Mouse (Mus musculus) left cerebral cortex, postnatal 10 days (tissue): ENCODE data around the gene P3h1. TPM values are rescaled to one million over a fixed set of nuclear protein-coding genes. Genes with fewer than 3 reads are reported as not detected.

Experiments
- DNase-seq, 2 experiments: peaks; one replicate each; pipeline ENCODE4 v3.0.0; 2021 to 2022; ENCODE audit warnings: low spot score in 2 of 2, mixed read lengths in 1 of 2; ENCODE audit errors: extremely low spot score in 1 of 2
- intact Hi-C: fragments of 180-260 bp; cut with DNase I; formaldehyde crosslinking; loops from one replicate; pipeline ENCODE4 v1.15.1; 2025
- total RNA-seq, 2 experiments: library from RNA; stranded (reverse); gene quantifications; 2 replicates each; pipeline ENCODE4 v1.2.3; 2021

P3h1 gene
- 1 to 10 TPM; 8.5 to 8.6 TPM for total RNA-seq

- peak; percentile 98 to 99 for DNase-seq
- intact Hi-C loops = no loop called here
Measured at GRCm38 (mm10) chr4:119232410-119233255, at the start of gene P3h1, which contains the start of gene AU022252. P3h1 (plus strand) TSS chr4:119232915. AU022252 (minus strand) TSS chr4:119232712.

DNA sequence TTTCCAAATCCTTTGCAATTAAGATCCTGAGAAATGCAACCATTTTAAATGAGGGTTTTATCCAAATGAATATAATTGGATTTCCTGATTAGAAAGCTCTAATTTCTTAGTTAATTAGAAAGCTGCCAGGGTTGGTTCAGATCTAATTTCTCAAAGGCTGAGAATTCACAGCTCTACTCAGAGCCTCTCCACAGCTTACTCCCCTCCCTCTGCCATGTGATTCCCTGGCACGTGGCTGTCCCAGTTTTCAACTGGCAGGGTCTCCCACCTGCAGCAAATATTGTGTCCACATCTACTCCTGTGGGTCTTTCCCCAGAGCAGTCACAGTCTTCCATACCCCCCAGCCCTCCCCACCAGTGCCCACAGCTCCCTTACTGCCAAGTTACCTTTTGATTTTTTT is 49.2 kb upstream of the P3h1 start:
- intact Hi-C loops = no loop called here

GRCm38 (mm10) chr4:119185771-119186170 is 46.9 kb upstream of the P3h1 start:
- intact Hi-C loops = no loop called here
- DNase-seq = no peak

More for the DNA sequence above, 49.2 kb upstream of the P3h1 start:
- no peak for DNase-seq

DNA sequence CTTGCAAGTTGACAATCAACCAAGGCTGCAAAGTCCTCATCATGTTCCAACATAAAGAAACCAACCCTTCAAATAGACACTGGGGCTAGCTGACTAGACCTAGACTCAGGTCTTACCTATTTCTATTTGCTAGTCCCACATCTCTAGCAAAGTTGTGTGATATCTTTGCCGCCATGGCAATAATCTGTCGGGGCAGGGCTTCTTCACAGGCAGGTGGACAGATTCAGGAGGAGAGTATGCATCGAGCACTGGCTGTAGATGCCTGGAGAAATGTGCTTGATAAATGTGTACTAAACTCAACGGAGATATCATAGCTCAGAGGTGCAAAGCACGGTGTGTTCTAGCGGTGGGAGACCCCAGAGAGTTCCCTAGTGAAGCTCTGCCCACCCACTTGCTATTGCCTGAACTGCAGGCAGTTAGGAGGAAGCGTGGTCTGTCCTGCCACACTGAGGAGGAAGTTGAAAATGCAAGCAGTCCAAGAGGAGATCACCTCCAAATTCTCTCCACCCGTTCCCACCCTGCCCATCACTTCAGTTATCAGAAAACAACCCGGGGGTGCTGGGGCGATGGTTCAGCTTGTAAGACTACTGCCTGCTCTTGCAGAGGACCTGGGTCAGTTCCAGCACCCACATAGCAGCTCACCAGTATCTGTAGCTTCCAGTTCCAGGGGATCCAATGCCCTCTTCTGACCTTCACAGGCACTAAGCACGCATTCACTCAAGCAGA is 44.5 kb upstream of the P3h1 start:
- intact Hi-C loops = no loop called here
- DNase-seq = no peak

- no peak for DNase-seq
- intact Hi-C loops = no loop called here
Measured at GRCm38 (mm10) chr4:119189392-119189791, 43.3 kb upstream of the P3h1 start.

DNA sequence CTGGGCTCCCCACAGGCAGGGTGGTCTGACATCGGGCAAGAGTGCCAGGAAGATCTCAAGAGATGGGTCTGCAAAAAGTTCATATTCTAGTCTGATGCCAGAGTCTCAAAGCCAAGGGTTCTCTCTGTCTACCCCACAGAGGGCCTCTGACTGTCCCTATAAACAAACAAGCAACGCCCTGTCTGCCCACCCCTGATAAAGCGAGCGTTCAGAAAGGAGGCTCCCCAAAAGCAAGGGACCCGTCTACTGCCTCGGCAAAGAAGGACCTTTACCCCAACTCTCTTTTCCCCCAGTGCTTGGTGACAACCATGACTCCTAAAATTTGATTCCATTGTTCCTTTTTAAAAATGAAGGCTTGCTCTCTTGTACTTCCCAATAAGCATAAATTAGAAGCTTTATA is 42.9 kb upstream of the P3h1 start, which contains the start of gene Ermap:
TSS of gene Ermap (minus strand) at position 148 of the 400 bp plus-strand sequence.
- intact Hi-C loops = no loop called here
- DNase-seq = no peak

- DNase-seq = no peak
- intact Hi-C loops = no loop called here
Measured at GRCm38 (mm10) chr4:119190618-119191017, 42.1 kb upstream of the P3h1 start.

- intact Hi-C loops = no loop called here
- DNase-seq = no peak
Measured at GRCm38 (mm10) chr4:119191273-119191672, 41.4 kb upstream of the P3h1 start.

DNA sequence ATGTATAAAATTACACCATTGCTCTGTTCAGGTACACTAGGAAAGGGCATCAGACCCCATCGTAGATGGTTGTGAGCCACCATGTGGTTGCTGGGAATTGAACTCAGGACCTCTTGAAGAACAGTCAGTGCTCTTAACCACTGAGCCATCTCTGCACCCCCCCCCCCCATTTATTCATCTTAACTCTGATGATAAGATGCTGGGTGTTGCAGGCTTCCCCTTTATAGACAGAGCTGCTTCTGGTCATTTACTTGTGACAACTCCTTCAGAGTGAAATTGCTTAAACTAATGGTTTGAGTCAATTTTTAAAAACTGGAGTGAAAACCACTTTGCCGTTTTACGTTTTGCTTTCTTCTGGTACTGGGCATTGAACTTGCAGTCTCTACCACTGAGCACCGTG is 40.0 kb upstream of the P3h1 start:
- DNase-seq = no peak
- intact Hi-C loops = no loop called here

DNA sequence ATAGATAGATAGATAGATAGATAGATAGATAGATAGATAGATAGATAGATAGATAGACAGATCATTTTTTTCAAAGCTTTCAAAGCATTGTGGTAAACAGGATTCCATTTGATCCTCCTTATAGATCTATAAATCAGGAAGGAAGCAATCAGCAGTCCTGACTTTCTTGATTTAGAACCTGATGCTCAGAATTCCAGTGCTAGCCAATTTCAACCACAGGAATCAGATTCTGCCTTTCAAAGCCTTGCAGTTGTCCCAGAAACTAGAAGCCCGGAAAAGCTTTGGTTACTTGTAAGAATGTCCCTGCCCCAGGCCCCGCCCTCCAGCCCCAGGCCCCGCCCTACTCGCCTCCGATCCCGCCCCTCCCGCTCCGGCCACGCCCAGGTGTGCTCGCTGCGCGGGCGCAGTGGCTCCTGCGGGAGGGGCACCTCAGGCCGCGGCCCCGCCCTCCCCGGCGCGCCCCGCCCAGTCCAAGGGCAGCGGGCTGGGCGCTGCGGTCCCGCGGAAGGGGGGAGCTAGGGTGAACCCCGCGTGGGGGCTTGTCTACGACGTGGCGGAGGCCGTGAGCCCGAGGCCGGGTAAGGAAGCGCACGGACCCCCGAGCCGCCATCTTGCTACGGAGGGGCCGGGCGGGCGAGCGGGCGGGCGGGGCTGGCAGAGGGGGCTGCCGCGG is 37.7 kb upstream of the P3h1 start, which contains the start of gene Svbp:
TSS of gene Svbp (plus strand) at position 398 of the 673 bp plus-strand sequence.
- DNase-seq = peak; percentile 74 to 92
- intact Hi-C loops = no loop called here

DNA sequence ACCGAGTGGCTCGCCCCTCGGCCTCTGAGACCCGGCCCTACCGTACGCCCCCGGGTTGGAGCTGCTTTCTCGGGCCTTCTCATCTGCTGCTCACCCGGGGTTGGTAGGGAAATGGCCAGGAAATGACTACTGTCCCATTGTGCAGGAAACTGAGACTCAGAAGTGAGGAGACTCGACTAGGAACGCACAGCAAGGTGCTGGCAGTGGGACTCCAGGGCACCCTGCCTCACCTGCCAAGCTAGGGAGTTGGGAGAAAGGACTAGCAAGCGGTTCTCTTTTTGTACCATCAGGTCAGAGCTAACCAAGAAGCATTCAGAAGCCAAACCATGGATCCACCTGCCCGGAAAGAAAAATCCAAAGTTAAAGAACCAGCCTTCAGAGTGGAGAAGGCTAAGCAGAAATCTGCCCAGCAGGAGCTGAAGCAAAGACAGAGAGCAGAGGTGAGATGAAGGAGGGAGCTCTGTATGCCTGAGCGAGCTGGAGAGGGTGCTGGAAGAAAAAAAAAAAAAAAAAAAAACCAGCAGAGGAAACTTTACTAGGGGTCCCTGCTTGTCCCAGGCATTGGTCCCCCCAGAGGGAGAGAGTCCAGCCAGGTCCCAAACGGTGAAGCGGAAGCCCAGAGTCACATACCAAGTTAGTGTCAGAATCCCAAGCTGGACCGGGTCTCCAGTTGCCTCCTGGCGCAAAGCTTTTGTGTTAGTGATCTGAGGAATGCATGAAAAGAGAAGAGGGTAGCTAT is 37.0 kb upstream of the P3h1 start:
- no peak for DNase-seq
- intact Hi-C loops = no loop called here

DNA sequence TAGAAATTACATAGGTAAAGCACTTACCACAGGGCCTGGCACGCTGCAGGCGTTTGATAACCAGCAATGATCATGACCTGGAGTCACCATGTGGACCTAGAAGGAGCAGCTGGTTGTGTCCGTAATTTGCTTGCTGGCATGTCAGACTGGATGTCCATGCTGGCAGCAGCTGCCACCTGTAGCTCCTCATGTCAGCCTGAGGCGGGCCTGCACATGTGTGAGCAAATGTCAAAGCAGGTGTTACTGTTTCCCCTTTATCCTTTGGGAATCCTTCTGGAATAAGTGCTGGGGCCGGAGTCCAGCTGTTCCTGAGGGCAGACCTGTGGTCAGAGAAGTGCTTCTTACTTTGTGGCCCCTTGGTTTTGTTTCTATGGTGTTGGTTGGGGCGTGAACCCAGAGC is 34.6 kb upstream of the P3h1 start:
- intact Hi-C loops = no loop called here

GRCm38 (mm10) chr4:119204672-119205071 is 28.0 kb upstream of the P3h1 start:
- peak; percentile 31 to 71 for DNase-seq
- intact Hi-C loops = loop anchor here (5.0 to 10.0 kb wide), 2 partner anchors 37 to 200 kb away; no protein-coding TSS in a partner anchor

More for the DNA sequence above, 34.6 kb upstream of the P3h1 start:
- no peak for DNase-seq

GRCm38 (mm10) chr4:119216667-119217066 is 16.0 kb upstream of the P3h1 start:
- DNase-seq = no peak

GRCm38 (mm10) chr4:119218169-119218568 is 14.5 kb upstream of the P3h1 start, which contains the start of gene Tmem269:
Tmem269 (minus strand) TSS chr4:119218217.
- no peak for DNase-seq
- intact Hi-C loops = no loop called here

More at GRCm38 (mm10) chr4:119216667-119217066, 16.0 kb upstream of the P3h1 start:
- intact Hi-C loops = no loop called here

- DNase-seq = no peak
- intact Hi-C loops = no loop called here
Measured at GRCm38 (mm10) chr4:119223696-119224095, 9.0 kb upstream of the P3h1 start.

DNA sequence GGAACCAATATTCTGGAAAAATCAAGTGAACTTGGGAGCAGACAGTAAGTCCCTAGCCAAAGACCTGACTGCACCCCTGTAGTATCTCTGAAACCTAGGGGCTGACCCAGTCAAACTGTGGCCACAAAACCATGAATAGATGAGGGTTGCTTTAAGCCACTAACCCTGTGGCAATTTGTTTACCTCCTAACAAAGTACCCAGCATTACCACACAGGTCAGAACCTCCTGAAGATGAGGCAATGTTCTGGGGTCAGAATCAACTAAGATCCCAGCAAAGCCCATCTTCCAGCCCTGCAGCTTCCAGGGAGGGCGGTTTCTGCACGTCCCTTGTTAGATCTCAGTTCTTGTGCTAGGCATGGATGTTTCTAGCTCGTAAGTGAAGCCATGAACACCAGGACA is 8.2 kb upstream of the P3h1 start:
- intact Hi-C loops = no loop called here
- DNase-seq = no peak

DNA sequence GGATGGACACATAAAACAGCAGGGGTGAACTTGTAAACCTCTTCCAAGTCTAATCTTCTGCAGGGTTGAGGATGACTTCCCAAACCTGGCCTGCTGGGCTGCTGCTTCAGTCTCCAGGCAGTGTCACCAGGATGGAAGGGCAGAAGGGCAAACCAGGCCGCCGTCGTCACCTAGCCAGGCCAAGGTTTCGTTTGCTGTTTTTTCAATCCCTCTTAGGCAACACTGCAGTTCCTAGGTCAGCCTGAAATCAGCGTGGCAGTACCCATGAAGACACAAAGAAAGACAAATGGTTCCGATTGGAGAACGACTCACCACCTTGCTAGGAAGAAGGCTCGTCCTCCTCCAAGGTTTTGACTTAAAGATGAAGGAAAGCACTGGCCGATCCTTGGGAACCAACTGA is 7.0 kb upstream of the P3h1 start:
- DNase-seq = no peak
- intact Hi-C loops = no loop called here
